Mouse (Mus musculus): ENCODE data around the gene Ttc26.
"Not testable (repeated sequence)": the region's sequence is repeated elsewhere in the genome, so short reads cannot be mapped to it uniquely, and the experiment has no call there.

Ttc26 gene

GRCm38 (mm10) chr6:38433261-38434033 lies 52.2 kb downstream of the Ttc26 start, which contains the start of gene Ubn2:
Ubn2 (plus strand) TSS chr6:38433950.
- in situ Hi-C loops (cut with MboI; ENCODE audit: low pct_unique_long_range_greater_than_20kb in 1 of 2, low sequenced_read_pairs in 2 of 2, unreplicated experiment in 1 of 2): no loop called here

- in situ Hi-C loops (cut with MboI; ENCODE audit: low pct_unique_long_range_greater_than_20kb in 1 of 2, low sequenced_read_pairs in 2 of 2, unreplicated experiment in 1 of 2): no loop called here
Observed at GRCm38 (mm10) chr6:38434055-38435023, 53.1 kb downstream of the Ttc26 start.

- in situ Hi-C loops (cut with MboI; ENCODE audit: low pct_unique_long_range_greater_than_20kb in 1 of 2, low sequenced_read_pairs in 2 of 2, unreplicated experiment in 1 of 2): no loop called here
Observed at GRCm38 (mm10) chr6:38443842-38444241, 62.6 kb downstream of the Ttc26 start.

GRCm38 (mm10) chr6:38448295-38448694 lies 67.0 kb downstream of the Ttc26 start:
- in situ Hi-C loops (cut with MboI; ENCODE audit: low pct_unique_long_range_greater_than_20kb in 1 of 2, low sequenced_read_pairs in 2 of 2, unreplicated experiment in 1 of 2): no loop called here

- in situ Hi-C loops (cut with MboI; ENCODE audit: low pct_unique_long_range_greater_than_20kb in 1 of 2, low sequenced_read_pairs in 2 of 2, unreplicated experiment in 1 of 2): no loop called here
Observed at GRCm38 (mm10) chr6:38453049-38453448, 71.8 kb downstream of the Ttc26 start.

GRCm38 (mm10) chr6:38456425-38456824 lies 75.2 kb downstream of the Ttc26 start:
- in situ Hi-C loops (cut with MboI; ENCODE audit: low pct_unique_long_range_greater_than_20kb in 1 of 2, low sequenced_read_pairs in 2 of 2, unreplicated experiment in 1 of 2): not testable (repeated sequence)

GRCm38 (mm10) chr6:38458075-38458474 lies 76.8 kb downstream of the Ttc26 start:
- in situ Hi-C loops (cut with MboI; ENCODE audit: low pct_unique_long_range_greater_than_20kb in 1 of 2, low sequenced_read_pairs in 2 of 2, unreplicated experiment in 1 of 2): no loop called here

GRCm38 (mm10) chr6:38469591-38469990 lies 88.3 kb downstream of the Ttc26 start:
- in situ Hi-C loops (cut with MboI; ENCODE audit: low pct_unique_long_range_greater_than_20kb in 1 of 2, low sequenced_read_pairs in 2 of 2, unreplicated experiment in 1 of 2): no loop called here

Data from mouse embryonic stem cell (cell line).